Mouse (Mus musculus): ENCODE measurements around the gene Spin2g. TPM values are rescaled to one million over a fixed set of nuclear protein-coding genes. Genes with fewer than 3 reads are reported as not detected.

The Spin2g gene
- not detected in 2 replicates for polyA plus RNA-seq (2012; rRNA removed)

GRCm38 (mm10) chrX:34238633-34239032 is at the start of gene Spin2g:
TSS of gene Spin2g (minus strand) at chrX:34238733.

Other genes with a start within 250 kb of the Spin2g start
- gene Btbd35f9, start 77.2 kb downstream of the Spin2g start, polyA plus RNA-seq (2012; rRNA removed) = not detected in 2 replicates
- gene Btbd35f8, start 211.8 kb upstream of the Spin2g start, polyA plus RNA-seq (2012; rRNA removed) = not detected in 2 replicates